Mouse (Mus musculus): Measurements from ENCODE around the gene Eml6. TPM values are rescaled to one million over a fixed set of nuclear protein-coding genes. Genes with fewer than 3 reads are reported as not detected.

Eml6 gene
- polyA plus RNA-seq, 1 experiment: 1.3 TPM

DNA sequence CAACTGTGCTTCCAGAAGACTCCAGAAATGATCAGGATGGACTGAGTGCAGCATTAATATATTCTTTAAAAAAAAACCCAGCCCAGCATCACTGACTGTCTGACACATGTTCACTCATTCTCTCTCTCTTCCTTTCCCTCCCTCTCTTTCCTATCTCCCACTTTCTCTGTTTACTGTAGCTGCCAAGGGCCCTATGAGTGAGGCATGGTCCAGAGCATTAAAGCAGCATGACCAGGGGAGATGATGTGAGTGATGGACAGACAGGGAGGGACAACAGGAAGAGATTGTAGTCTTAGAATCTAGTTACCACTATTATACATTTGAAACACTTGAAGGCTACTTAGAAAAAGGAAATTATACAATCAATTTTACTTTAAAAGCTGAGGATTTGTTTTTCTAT lies 210.2 kb downstream of the Eml6 start:
- Histone ChIP-seq H3K4me1 (ENCODE audit: control insufficient read depth, insufficient read depth, insufficient read length, low read length) (no peaks in the 10 kb centered on the region), H3K4me3 (ENCODE audit: insufficient read depth, low read depth, low read length) (no peak overlapping the region), H3K27ac (replicated peaks; ENCODE audit: low read depth, low read length) (no peak overlapping the region)

DNA sequence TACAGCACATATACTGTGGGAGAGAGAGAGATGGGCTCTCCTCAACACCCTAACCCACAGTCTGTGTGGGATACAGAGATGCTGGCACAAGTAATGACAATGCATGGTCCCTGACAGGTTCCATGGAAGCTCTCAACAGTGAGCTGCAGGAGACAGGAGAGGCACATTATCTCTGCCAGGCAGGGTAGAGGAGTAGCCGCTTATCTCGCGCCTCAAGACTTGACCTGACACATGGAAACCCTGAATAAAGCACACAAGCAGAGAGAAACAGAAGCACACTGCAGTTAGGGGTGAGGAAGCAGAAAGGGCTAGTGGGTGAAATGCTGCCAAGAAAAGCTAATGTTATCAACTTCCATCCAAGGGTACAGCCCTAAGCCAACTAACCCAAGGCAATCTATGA lies 210.6 kb downstream of the Eml6 start:
- Histone ChIP-seq H3K4me3 (ENCODE audit: insufficient read depth, low read depth, low read length) (no peak overlapping the region), H3K4me1 (ENCODE audit: control insufficient read depth, insufficient read depth, insufficient read length, low read length) (no peaks in the 10 kb centered on the region), H3K27ac (replicated peaks; ENCODE audit: low read depth, low read length) (no peak overlapping the region)

DNA sequence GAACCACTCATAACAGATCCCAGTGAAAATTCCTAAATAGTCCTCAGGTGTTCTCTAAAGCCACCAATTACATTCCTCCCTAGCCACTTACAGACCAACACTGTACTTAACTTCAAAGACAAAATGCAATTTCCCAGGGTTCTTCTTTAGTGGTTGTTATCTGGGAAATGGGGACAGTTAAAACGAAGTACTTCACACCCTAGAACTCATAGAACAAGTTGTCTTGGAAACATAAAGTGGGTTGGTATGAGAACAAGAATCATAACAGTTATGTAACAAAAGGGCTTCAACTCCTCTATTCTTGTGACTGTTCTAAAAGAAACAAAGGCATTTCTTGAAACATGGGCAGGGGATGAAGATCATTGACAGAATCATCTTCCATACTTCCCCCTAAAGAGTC lies 212.6 kb downstream of the Eml6 start:
- Histone ChIP-seq H3K4me1 (ENCODE audit: control insufficient read depth, insufficient read depth, insufficient read length, low read length) (peaks cover 5% of the 10 kb centered on the region; the same call in 1 of the 2 replicates), H3K4me3 (ENCODE audit: insufficient read depth, low read depth, low read length) (no peak overlapping the region), H3K27ac (replicated peaks; ENCODE audit: low read depth, low read length) (no peak overlapping the region)

DNA sequence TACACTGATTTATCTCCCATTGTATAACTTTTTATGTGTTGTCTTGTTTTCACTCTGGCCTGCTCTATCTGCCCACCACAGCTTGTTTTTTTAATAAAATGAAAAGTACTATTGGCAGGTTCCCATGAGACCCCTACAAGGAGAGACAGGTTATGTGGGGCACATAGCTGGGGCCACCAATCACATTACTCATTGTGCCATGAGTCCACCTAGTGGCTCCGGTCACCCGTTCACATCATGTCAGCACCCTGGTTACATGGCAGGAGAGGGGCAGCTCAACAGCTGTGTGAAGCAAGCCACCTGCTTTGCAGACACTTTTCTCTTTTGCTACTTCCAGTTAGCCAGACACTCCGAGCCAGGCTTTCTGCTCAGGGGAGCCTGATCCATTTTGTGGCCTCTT lies 213.4 kb downstream of the Eml6 start:
- H3K27ac ChIP-seq (replicated peaks; ENCODE audit: low read depth, low read length): no peak overlapping the region
- peaks cover 5% of the 10 kb centered on the region; the same call in 1 of the 2 replicates for H3K4me1 ChIP-seq (ENCODE audit: control insufficient read depth, insufficient read depth, insufficient read length, low read length)
- H3K4me3 ChIP-seq (ENCODE audit: insufficient read depth, low read depth, low read length): no peak overlapping the region

DNA sequence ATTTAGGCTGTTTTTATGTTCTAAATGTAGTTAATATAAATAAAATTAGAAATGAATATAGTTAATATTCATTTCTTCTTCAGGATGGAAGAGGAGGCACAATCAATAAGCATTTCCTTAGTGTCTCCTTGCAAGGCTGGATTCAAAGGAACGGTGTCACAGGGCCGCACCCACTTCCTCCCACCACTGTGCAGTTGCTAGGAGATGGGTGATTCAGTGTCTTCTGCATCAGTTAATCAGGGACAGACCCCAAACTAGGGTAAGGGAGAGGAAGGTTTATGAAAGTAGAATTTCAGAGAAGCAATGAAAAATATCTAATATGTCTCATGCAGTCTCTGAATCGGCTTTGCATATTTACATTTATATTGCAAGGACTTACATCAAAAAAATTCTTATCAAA lies 215.5 kb downstream of the Eml6 start:
- Histone ChIP-seq H3K4me1 (ENCODE audit: control insufficient read depth, insufficient read depth, insufficient read length, low read length) (peaks cover 9% of the 10 kb centered on the region; the same call in 1 of the 2 replicates), H3K27ac (replicated peaks; ENCODE audit: low read depth, low read length) (no peak overlapping the region), H3K4me3 (ENCODE audit: insufficient read depth, low read depth, low read length) (no peak overlapping the region)

DNA sequence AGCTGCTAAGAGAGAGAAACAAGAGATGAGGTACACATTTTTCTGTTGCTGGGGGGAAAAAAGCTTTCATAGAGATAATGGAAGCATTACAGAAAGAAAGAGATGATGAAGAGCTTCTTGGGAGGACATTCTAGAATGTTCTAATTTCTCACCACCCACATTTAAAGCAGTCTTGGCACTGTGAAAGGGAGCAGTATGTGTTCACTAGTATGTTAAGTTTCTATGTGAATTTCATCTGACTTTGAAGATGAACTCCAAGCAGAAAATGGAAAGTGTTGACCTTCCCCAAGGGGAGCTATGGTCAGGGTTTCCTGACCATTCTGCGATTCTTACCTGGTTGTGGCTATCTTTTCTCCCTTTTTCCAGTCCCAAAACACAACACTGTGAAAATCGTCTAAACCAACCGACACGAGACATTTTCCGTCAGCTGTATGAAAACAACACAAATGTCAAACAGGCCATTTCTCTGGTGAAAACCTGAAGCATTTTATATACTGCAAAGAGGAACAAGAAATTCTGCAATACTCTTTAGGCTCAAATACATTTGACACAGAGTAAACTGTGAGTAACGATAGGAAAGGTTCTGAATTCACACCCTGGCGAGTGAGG lies 216.7 kb downstream of the Eml6 start:
- no peak overlapping the region for H3K4me3 ChIP-seq (ENCODE audit: insufficient read depth, low read depth, low read length)
- peak overlapping the region; percentile 84 for H3K27ac ChIP-seq (replicated peaks; ENCODE audit: low read depth, low read length)
- H3K4me1 ChIP-seq (ENCODE audit: control insufficient read depth, insufficient read depth, insufficient read length, low read length): peaks cover 9% of the 10 kb centered on the region; the same call in 1 of the 2 replicates

DNA sequence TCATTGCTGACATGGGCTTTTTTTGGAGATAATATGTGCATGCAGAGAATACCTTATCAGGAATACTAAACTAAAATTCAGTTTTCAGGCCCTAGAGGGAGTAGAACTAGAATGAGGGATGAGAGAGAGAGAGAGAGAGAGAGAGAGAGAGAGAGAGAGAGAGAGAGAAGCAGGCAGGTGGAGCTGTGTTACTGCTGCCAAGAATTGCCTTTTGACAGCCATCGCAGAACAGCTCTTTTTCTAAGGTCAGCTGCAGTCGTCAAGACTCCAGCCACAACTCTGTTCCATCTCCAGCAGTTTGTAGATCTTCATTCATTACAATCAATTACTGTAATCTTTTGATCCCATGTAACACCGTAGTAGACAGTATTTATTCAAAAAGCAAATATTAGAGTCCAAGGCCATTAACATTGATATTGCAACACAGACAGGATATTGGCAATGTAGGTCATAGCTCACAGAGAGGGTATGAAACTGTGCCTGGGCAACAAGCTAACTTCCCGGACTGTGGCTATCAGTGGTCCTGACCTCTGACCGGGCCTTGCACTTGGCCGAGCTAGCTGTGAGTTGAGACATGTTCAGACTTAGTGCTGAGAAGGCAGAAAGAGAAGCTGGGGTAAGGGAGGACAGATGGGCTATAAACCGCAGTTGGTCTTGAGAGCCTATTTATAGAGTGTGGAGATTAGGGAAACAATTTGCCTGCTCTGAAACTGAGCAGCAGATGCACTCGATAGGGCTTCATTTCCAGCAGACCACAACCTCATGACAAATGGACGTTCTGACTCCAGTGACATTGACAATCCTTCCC lies 217.5 kb downstream of the Eml6 start:
- H3K27ac ChIP-seq (replicated peaks; ENCODE audit: low read depth, low read length): peak overlapping the region; percentile 84
- peaks cover 9% of the 10 kb centered on the region; the same call in 1 of the 2 replicates for H3K4me1 ChIP-seq (ENCODE audit: control insufficient read depth, insufficient read depth, insufficient read length, low read length)
- H3K4me3 ChIP-seq (ENCODE audit: insufficient read depth, low read depth, low read length): no peak overlapping the region

DNA sequence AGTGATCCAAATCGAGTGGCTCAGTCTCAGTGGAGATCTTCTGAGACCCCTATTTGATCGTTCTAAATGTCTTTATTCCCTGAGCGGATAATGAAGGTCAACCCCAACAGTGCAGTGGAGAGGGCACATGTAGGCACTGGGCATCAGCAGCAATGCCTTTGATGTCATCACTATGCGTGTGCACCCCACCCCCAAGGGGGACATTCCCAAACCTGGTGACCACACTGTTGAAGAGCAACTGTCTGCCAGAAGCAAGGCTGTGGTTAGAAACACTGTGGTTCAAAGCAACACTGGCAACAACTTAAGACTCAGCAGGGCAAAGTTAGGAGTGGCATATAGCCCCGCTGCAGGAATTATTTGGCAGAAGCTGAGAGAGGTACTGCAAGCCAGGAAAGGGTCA lies 218.5 kb downstream of the Eml6 start:
- Histone ChIP-seq H3K27ac (replicated peaks; ENCODE audit: low read depth, low read length) (no peak overlapping the region), H3K4me3 (ENCODE audit: insufficient read depth, low read depth, low read length) (no peak overlapping the region), H3K4me1 (ENCODE audit: control insufficient read depth, insufficient read depth, insufficient read length, low read length) (peaks cover 9% of the 10 kb centered on the region; the same call in 1 of the 2 replicates)

DNA sequence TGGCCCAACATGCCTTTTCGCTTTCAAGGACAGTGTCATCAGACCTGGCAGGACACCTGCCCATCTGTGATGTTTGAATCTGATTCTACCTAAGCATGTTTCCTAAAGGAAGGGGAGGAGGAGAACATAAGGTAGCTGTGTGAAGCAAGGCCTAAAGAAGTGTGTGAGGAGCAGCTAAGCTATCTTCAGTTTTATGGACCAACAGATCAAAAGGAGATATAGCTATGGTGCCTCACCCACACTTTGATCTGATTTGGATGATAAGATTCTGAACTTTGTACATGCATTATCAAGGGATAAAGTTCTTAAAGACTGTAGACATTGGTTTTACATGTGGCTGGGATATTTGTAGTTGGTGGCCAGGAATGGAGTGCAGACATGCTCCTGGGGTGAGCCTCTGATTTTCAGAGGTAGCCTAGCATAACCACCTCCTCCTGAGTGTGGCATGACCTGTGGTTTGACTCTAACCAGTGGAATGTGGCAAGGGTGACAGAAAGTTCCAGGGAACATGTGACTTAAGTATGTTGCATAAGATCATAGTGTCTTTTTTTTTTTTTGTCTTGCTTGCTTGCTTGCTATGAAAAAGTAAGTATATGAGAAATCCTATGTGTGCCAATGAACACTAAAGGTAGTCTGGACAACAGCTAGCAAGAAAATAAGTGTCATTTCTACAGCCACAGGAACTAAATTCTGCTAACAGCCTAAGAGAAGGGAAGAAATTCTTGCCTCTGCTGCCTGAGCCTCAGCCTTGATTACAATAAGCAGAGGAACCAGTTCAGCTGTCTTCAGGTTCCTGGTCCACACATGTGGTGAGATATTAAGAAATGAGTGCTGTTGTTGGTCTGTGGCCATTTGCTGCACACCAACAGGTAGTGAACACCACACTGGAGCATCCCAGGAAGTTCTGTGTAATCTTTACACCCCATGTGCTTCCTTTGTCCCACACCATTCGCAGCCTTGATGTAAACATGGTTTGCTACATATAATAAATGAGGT lies 224.1 kb downstream of the Eml6 start:
- Histone ChIP-seq H3K27ac (replicated peaks; ENCODE audit: low read depth, low read length) (peak overlapping the region; percentile 50), H3K4me1 (ENCODE audit: control insufficient read depth, insufficient read depth, insufficient read length, low read length) (0 out of 2 replicates have a peak, but pooled peaks cover 2% of the 10 kb centered on the region), H3K4me3 (ENCODE audit: insufficient read depth, low read depth, low read length) (no peak overlapping the region)

DNA sequence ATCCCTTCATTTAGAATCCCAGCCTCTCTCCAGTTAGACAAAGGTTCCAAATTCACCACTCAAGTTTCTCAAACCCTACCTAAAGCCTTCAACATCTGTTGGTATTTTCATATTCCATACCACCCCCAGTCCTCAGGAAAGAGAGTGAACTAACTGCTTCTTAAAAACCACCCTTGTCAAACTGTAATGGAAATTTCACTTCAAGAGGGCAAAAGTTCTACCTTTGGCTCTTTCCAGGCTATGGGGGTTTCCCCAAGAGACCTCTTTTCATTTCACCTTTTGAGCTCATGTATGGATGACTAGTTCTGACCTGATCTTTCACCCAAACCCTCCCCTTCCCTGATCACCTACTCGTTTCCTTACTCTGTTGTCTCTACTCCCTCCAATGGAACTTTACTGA lies 226.0 kb downstream of the Eml6 start:
- H3K27ac ChIP-seq (replicated peaks; ENCODE audit: low read depth, low read length): no peak overlapping the region
- H3K4me3 ChIP-seq (ENCODE audit: insufficient read depth, low read depth, low read length): no peak overlapping the region
- 0 out of 2 replicates have a peak, but pooled peaks cover 2% of the 10 kb centered on the region for H3K4me1 ChIP-seq (ENCODE audit: control insufficient read depth, insufficient read depth, insufficient read length, low read length)

DNA sequence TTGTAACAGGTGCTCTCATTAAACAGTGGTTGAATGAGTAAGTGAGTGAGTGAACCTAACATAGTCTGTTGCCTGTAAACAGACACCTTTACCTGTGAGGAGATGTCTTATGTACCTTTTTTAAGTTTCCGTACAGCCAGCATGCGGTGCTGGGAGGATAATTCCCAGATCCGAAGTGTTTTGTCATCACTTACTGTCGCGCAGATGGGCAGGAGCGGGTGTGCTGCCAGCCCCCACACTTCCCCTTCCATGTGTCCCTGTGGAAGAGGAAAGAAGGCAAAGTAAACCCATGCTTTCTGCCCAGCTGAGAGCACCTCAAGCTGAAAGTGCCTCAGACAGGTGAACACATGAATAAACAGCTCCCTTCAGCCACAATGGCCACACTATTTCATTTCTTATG lies 230.7 kb downstream of the Eml6 start:
- Histone ChIP-seq H3K4me3 (ENCODE audit: insufficient read depth, low read depth, low read length) (no peak overlapping the region), H3K4me1 (ENCODE audit: control insufficient read depth, insufficient read depth, insufficient read length, low read length) (no peaks in the 10 kb centered on the region), H3K27ac (replicated peaks; ENCODE audit: low read depth, low read length) (no peak overlapping the region)

DNA sequence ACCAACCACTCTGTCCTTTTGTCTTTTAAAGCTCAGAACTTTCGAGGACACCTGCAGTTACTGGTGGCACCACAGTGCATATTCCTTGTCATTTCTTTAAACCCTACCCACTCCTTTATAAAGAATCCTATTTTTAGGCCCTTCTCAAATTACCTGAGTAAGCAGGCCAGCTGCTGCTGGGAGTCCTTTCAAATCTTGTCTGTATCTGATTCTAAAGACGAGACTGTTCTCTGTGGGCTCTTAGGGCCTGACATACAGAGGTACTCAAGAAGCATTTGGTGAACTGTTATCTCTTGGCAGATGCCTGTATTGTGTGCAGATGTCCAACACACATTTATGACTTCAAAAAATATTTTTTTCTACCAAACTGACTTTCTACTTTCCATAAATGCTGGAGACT lies 231.4 kb downstream of the Eml6 start:
- Histone ChIP-seq H3K27ac (replicated peaks; ENCODE audit: low read depth, low read length) (no peak overlapping the region), H3K4me1 (ENCODE audit: control insufficient read depth, insufficient read depth, insufficient read length, low read length) (no peaks in the 10 kb centered on the region), H3K4me3 (ENCODE audit: insufficient read depth, low read depth, low read length) (no peak overlapping the region)

DNA sequence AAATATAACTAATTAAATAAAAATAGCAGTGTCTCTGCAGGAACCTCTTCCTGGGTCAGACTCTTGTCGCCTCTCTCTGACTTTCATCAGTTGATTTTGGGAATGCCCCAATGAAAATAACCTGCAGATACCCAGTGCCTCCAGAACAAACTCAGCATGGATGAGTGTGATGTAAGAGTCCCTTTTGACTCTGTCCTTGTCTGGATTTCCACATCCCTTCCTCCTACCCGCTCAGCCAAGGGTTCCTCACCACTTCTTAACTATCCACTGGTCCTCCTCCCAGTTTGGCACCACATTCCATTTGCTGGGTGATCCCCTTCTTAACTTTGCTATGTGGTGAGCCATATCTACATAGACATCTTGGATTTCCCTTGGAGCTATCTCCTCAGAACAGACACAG lies 235.0 kb downstream of the Eml6 start:
- no peak overlapping the region for H3K27ac ChIP-seq (replicated peaks; ENCODE audit: low read depth, low read length)

DNA sequence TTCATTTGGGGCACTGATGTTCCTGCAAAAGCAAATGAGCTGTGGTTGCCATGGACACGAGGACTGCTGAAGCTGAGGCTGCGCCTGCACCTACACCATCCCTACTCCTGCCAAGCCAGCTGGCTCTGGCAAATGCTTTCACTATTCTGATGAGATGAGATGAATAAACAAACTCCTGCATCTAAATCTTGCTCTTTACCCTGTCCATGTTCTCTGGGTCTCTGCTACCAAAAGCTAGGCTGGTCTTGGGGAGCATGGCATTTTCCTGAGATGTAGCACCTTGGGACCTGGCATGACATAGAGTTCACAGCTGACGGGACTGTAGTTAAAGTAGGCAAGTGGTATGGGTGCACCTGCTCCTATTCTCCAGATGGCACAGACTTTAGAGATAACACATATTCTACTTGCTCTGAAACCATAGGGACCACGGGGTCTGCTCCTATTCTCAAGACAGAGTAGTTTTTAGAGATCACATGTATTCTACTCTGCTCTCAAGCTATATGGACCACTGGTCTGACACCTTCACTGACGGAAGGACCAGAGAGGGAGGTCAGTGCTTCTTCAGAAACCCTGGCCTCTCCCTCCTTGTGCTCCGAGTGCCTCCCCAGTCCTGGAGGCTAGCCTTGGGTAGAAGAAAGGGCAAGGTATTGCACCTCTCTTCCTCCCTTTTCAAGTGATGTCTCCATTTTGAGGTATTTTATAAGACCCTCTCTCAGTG lies 236.8 kb downstream of the Eml6 start:
- Histone ChIP-seq H3K27ac (replicated peaks; ENCODE audit: low read depth, low read length) (no peak overlapping the region), H3K4me3 (ENCODE audit: insufficient read depth, low read depth, low read length) (no peak overlapping the region), H3K4me1 (ENCODE audit: control insufficient read depth, insufficient read depth, insufficient read length, low read length) (no peaks in the 10 kb centered on the region)

More for the DNA sequence above, 235.0 kb downstream of the Eml6 start:
- Histone ChIP-seq H3K4me1 (ENCODE audit: control insufficient read depth, insufficient read depth, insufficient read length, low read length) (no peaks in the 10 kb centered on the region), H3K4me3 (ENCODE audit: insufficient read depth, low read depth, low read length) (no peak overlapping the region)

Data from brown adipose tissue, adult 24 weeks (tissue).